Mouse (Mus musculus) retina, postnatal 7 days (tissue): Measurements from ENCODE around the gene Tcf12.

Source experiments
- DNase-seq: peaks from one replicate; pipeline ENCODE4 v3.0.0-alpha.2; 2012; ENCODE audit warnings: low read depth, low spot score

Tcf12 gene

DNA sequence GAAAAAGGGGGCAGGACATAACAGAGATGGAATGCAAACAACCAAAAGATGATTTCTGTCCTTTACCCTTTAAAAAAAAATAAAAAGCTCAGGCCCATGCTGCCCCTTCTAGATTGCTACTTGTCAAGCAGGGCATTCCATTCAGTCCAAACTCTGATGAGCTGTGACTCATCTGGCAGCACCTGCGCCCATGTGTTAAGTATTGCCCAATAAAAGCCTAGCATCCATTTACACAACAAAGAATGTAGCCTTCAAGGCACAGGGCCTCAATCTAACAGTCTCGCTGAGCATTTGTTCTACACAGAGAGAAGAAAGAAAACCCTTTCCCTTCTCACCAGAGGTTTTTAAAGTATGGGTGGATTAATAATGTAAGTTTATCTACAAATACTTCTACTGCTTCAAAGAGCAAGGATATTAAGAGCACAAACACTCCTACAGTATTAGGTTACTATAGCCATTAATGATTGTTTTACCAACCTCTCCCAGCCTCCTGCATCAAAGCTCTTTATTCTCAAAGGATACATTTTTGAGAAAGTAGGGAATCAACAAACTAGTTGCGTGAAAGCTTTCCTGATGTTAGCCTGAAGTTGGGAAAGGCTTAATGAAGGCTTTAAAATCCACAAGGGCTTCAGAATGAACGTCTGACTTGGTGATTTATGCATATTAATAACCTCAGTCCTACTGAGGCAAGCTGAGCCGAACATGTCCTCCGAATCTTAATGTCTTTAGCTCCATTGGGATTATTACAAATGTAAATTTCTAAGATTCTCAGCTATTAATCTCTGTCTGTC, 195.6 kb downstream of the Tcf12 start:
- no peak for DNase-seq

- no peak for DNase-seq
These were observed 205.1 kb downstream of the Tcf12 start for GRCm38 (mm10) chr9:71906522-71906921.

DNA sequence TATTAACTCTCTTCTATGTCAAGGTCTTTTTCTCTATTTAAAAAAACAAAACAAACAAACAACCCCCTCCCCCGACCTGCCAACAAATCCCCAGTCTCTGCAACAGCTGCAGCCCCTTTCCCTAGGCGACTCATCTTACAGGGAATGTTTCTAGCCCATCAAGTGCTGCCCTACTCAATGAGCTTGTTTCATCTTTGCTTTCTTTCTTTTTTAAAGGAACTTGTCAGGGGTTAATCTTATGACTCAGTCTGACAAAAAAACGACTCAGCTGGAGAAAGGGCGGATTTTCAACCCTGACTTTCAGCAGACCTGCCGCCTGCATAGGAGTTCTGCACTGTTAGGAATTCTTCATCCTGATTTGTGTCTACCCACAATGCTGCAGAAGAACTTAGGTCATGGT, 212.8 kb downstream of the Tcf12 start:
- no peak for DNase-seq

DNA sequence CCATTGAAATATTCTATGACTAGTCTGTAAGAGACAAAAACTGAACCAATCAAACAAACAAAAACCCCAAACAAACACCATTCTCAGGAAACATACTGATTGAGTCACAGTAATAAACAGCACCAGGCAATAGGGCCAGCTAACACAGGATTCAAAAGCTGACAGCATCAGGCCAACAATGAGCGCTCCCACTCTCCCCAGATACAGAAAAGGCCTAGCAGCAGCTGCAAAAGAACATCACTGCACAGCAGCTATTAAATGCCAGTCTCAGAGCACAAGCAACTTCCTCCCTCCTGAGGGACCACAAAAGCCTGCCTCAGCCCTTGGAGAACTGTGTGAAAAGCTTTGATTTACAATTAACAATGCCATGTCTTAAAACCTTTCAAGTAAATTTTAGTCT, 214.3 kb downstream of the Tcf12 start:
- DNase-seq: no peak

DNA sequence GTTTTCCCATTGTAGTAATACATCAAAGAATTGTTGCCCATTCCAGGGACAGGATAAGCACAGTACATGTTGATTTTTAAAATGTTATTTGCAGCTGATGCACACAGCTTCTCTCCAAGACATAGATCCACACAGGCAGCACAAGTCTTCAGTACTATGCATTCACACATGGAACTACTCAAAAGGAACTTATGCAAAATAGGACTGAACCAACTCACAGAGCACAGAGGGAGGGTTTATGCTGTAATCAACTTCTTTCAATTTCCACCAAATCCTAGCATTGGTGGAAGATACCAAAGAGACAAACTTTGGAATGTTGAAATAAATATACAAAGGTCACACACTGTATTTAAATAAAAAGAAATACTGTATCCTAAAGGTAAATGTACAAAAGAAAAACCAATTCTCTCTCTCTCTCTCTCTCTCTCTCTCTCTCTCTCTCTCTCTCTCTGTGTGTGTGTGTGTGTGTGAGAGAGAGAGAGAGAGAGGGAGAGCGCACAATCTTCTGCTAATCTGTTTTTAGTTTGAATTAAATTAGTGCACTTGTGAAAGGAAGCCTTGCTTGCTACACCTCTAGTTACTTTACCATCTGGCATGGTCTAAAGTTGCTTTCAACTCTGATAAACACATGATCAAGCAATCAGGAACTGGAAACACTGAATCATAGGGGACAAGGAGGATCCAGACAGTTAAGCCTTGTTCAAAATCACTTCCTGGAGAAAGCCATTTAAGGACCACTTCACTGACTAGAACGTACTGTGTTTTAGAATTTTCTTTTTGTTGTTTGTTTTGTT, 215.5 kb downstream of the Tcf12 start:
- no peak for DNase-seq

DNA sequence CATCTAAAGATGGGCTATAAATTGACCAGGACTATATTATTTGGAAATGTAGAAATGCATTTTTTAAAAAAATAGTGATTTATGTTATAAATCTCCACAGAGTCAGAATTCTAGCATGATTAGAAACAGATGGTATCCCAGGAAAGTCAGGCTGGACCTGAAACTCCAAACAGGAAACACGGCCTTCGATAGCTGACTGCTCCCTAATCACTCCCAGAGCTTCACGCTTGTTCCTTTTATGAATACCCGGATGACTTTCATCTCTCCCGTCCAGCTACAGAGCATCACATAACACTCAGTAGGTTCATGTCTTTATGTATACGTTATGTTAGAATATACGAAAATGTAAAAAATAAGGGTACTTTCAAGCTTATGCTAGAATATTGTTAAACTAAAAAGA, 216.4 kb downstream of the Tcf12 start:
- DNase-seq: no peak

DNA sequence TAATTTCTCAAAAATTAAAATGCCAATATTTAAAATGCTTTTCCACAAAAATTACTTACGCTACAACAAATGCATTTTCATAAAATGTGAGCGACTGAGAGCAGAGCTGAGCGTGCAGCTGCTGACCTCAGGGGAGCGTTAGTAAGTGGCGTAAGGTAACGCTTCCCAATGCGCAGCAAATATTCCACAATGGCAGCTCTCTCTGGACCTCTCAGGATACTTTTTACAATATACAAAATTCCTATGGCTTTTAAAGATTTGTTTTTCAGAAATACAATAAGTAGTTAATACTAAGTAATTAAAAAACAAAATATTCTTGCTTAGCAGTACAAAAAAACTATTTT, 216.8 kb downstream of the Tcf12 start:
- no peak for DNase-seq

- no peak for DNase-seq
These were observed 217.3 kb downstream of the Tcf12 start for GRCm38 (mm10) chr9:71894246-71894942.

DNA sequence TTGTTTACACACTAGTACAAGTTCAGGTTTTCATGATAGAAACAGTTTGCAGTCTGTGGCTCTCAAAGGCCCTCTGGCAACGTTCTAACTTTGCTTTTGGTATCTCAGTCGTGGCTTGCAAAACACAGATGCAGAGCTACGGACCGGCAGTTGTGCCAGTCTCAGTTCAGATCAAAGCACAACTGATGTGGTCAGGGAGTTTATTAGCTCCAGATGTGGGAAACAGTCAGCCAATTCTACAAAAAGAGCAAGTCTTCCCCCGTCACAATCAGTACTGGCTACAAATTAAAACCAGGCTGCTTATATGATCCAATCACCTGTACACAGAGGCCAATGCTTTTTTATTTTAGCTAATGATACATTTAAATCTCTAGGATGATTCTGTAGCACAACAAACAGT, 223.2 kb downstream of the Tcf12 start:
- no peak for DNase-seq

- DNase-seq: no peak
These were observed 231.0 kb downstream of the Tcf12 start for GRCm38 (mm10) chr9:71880629-71881028.

- DNase-seq: no peak
These were observed 231.7 kb downstream of the Tcf12 start for GRCm38 (mm10) chr9:71879972-71880371.

- no peak for DNase-seq
These were observed 232.3 kb downstream of the Tcf12 start for GRCm38 (mm10) chr9:71879415-71879814.

- no peak for DNase-seq
These were observed 233.8 kb downstream of the Tcf12 start for GRCm38 (mm10) chr9:71877867-71878266.

DNA sequence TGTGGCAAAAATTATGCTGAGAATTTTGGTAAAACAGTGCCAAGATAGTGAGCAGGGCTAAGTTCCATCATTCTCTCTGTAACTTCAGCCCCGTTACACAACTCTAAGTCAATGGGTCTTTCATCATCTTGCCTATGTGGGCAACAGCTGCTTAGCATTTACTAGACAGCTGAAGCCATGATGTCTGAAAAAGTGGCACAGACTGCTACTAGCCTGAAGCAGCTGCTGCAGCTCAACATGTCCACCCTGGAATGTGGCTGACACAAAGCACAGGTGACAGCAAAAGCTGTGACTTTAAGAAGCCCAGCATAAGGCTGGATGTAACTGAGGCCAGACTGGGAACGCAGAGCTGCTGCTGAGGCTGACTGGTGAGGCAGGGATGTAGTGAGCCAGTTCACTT, 236.9 kb downstream of the Tcf12 start:
- DNase-seq: no peak

GRCm38 (mm10) chr9:71874035-71874572, 237.6 kb downstream of the Tcf12 start:
- no peak for DNase-seq

GRCm38 (mm10) chr9:71863338-71863737, 248.3 kb downstream of the Tcf12 start:
- DNase-seq: no peak

GRCm38 (mm10) chr9:71861629-71862028, 250.0 kb downstream of the Tcf12 start:
- no peak for DNase-seq

DNA sequence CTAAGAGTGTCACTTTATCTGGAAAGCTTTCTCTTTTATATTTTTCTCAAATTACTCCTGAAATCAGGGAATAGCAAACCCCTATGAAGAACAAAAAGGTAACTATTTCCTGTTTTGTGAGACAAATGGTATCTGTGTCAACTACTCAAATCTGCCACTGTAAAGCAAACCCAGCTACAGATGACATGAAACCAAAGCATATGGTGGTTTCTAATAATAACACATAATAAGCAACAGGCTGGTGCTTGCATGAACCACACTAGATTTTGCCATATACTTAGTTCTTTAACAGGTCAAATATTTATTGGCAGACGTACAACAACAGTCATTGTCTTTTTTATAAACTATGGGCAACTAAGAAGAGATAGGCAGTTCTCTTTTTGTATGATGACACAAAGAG, 253.7 kb downstream of the Tcf12 start:
- no peak for DNase-seq

- DNase-seq: no peak
These were observed 257.8 kb downstream of the Tcf12 start for GRCm38 (mm10) chr9:71853904-71854303.

- DNase-seq: no peak
These were observed 261.4 kb downstream of the Tcf12 start for GRCm38 (mm10) chr9:71850283-71850682.

DNA sequence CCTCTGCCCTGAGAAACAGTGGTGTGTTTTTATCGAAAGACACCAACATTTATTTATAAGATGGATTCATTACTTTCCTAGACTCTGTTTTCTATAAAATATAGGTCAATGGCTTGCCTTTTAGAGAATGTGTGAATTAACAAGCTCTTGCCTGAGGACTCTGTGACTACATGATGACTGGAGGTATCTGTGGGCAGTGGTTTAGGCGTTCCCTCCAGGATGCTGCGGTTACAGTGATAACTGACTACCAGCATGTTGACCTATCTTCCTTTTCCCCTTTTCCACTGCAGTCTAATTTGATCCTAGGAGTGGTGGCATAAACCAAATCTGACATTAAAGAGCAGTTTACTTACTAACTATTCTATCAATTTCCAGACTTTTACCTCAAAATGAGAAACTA, 263.3 kb downstream of the Tcf12 start:
- no peak for DNase-seq

GRCm38 (mm10) chr9:71847921-71848320, 263.8 kb downstream of the Tcf12 start:
- no peak for DNase-seq
